Mouse (Mus musculus) left cerebral cortex, adult 8-10 months (tissue): ENCODE results near the gene Tomm6. TPM values are rescaled to one million over a fixed set of nuclear protein-coding genes. Genes with fewer than 3 reads are reported as not detected.
A peak's percentile ranks its signal among the peaks of the same experiment; 100 is the strongest.

Experiments
- DNase-seq, 2 experiments: peaks; one replicate each; pipeline ENCODE4 v3.0.0; 2022; ENCODE audit warnings: low spot score in 2 of 2
- total RNA-seq, 4 experiments: library from RNA; stranded (reverse); gene quantifications; 2 replicates each; pipeline ENCODE4 v1.2.4; 2022

The Tomm6 gene
- total RNA-seq, result 100 to 1,000 TPM; 191 to 212 (median 201) TPM

DNA sequence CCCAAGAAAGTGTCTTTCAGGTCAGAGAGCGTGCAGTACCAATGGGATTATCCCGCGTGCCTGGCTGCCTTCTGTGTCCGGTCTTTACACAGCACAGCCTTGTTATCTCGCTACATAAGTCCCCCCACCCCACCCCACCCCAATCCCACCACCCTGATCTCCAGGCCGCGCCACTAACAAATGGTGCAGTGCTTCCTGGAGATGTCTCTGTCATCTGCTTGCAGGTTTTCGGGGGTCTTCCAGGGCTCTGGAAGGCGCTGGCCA, at the start of gene Tomm6:
Tomm6 (minus strand) TSS at position 43 of the 264 bp plus-strand sequence.
- DNase-seq, result no peak

DNA sequence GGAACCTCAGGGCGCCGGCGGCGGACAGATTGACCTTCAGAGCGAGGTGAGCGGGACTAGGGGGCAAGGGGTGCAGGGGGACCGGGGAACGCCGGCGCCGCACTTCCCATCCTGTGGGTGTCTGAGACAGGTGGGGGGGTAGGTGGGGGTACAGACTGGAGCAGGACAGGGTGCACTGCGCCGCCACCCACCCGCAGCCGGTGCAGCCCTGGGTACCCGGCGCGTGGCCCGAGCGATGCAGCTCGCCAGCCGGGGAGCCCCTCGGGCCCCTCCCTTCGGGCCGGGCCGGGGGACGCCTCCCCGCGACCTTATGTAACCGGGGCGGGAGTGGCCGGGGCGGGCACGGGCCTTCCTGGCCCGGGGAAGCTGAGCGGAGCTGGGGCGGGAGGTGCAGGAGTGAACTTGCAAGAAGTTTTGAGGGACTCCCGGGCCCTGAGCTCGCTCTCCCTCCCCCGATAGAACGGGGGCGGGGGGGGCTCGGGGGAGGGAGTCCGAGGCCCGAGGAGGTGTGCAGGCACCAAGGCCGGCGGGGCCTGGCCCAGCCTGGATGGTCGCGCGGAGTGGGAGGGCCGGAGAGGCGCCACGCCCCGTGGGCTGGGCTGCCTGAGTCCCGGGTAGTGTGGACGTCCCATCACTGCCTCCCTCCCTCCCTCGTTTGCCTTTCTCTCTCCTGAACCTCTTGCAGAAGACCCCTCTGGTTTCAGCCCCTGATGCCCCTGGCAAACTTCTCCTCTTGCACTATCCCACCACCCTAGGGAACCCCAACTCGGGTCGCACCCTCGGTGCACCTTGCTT, 49.3 kb upstream of the Tomm6 start:
- DNase-seq, result peak; percentile 34 to 84

DNA sequence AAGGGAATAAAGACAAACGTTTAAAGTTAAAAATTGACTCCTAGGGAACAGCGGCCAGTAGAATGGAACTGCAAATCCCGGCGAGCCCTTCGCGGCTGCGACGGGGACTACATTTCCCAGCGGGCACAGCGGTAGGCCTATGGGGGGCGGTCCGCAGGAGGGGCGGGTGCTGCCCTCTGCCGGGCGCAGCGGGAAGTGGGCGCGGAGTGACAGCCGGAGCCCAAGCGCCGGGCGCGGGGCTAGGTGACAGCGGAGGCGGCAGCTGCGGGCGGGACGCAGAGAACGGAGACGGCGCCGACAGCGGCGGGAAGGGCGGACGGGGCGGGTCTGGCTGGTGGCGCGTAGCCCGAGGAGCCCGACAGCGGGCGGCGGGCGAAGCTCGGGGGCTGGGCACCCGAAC, 48.7 kb upstream of the Tomm6 start, which contains the start of gene Tfeb:
Tfeb (plus strand) TSS at position 175 of the 400 bp plus-strand sequence.
- peak; percentile 89 to 95 for DNase-seq

DNA sequence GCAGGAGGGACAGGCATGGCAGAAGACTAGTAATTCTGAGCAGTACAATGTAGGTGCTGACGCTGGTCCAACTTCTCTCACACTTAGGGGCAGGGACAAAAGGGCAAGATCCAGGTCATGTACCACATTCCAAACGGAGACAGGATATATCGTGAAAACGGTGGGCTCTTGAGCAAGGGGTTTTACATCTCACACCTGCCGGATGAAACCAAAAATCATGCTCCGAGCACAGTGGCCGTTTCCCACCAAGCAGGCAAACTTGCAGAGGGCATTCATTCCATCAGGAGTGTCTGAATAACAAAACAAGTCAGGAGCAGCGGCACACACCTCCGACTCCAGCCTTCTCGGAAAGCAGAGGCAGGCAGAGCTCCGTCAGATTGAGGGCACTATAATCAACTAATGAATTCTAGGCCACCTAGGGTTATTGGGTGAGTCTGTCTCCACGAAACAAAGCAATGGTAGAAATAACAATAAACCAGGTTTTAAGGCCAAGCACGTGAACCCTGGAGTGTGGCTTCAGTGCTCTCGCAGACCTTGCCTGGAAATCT, 47.4 kb upstream of the Tomm6 start:
- no peak for DNase-seq

DNA sequence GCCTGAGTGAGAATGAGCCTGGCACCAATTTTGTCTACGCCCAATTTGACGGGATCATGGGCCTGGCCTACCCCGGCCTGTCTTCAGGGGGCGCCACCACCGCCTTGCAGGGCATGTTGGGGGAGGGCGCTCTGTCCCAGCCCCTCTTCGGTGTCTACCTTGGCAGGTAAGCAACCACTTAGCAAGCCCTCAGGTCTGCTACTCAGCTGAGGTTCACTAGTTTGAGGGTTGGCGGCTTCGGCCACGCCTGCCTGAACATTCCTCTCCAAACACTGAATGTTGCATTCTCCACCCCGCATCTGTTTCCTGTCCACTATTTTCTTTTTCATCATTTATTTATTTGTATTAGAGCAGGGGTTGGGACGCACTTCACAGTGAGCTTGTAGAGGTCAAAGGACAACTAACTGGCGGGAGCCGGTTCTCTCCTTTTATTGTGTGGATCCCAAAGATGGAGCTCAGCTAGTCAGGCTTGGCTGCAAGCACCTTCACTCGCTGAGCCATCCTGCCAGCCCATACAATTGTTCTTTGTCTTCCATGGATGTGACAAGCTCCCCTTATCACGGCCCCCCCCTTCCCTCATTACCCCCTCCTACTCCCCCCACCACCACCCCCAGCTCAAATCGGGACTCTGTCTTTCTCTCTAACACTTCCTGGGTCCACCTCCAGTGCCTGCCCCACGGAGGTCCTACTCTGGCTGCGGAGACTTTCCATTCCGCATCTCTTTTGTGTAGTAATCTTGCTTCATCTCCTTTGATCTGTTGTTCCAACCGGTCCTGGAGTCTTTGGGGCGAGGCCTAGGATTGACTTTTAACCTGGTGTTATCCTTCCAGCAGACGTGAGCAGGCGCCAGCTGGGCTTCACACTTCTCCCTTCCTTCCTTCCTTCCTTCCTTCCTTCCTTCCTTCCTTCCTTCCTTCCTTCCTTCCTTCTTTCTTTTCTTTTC, 42.7 kb upstream of the Tomm6 start:
- no peak for DNase-seq

DNA sequence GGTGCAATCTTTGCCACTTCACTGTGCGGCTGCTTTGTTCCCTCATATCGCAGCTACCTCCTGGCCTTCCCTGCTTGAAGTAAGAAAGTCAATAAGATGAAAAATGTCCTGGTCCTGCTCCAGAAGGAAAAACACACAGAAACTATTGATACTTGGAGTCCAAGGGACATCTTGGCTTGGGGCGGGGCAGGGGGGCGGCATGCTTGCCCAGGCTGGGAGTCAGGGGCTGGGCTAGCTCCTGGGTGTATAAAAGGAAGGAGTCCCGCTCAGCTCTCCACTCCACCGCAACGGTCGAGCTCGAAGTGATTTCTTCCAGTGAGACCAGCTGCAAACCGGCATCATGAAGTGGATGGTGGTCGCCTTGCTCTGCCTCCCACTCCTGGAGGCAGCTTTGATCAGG, 38.4 kb upstream of the Tomm6 start, which contains the start of gene Pgc:
Pgc (plus strand) TSS at position 277 of the 400 bp plus-strand sequence.
- DNase-seq, result no peak

DNA sequence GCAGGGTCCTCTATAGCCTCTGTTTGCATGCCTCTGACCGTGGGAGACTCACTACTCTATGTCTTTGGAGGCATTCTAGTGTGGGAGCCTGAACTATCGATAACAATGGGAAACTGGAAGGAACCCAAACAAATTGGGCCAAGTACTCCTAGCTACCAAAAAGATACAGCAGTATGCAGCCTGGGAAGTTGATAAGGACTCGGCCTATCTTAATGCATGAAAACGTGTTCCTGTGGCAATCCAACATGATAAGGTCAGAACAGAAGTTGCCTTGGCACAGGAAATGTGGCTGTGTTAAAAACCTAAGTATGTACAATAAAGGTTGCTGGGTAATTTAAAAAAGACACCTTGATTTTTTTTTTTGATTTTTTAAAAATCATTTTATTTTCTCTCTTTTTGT, 33.0 kb upstream of the Tomm6 start:
- no peak for DNase-seq

DNA sequence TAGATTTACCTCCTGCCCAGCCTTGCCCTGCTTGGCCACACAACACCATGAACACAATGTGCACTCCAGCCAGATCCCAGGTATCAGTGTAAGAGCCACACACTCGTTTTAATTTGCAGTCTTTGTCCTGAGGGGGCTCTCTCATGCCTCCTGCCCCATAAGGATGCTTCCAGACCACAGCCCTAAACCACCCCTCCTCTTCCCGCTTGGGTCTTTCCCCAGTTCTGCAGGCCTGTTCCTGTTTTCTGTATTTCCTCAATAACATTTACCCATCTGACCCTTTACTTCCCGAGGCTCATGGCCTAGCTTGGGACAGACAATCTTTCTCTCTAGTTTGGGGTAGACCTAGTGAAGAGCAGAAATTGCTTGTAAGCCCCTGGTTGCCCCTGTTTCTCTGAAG, 26.9 kb upstream of the Tomm6 start:
- DNase-seq, result no peak

DNA sequence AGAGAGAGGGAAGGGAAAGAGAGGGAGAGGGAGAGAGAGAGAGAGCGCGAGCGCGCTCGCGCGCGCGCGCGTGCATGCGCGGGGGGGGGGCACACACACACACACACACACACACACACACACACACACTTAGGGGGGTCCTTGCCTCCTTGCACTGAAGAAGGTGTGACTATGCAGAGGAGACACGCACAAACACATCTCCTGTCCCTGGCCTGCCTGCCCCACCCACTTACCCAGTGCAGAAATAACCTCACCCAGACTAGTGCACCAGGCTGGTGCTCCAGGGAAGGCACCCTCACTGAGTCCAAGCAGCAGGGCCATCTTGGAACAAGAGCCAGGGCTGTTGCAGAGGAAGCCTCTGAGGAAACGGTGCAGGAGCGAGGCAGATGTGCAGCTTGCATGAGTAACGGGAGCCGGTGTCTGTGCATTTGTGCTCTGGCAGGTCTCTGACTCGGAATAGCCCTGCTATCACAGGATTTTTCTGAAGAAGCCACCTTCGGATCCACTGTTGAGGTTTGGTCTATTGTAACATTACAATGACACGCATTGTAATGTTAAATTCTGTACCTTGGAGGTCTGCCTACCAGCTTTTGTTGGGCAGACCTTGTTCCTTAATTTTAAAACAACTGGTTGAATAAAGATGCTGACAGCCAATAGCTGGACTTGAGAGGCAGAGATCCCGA, 24.8 kb upstream of the Tomm6 start:
- no peak for DNase-seq

DNA sequence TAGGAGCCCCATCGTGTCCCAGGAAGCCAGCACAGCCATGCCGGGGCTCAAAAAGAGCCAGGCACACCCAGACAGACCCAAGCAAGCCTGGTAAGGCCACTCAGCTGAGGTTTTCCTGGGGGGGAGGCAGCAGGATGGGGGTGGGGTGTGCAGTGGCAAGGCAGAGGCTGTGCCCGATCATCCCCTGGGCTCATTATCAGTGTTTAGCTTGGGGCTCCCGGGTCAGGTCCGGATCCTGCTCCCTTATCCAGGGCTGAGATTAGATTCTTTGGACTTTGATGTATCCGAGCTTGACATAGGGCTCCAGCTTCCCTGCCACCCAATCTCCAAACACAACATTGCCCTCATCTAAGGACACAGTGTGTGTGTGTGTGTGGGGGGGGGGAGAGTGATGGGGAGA, 23.7 kb upstream of the Tomm6 start:
- DNase-seq, result no peak

DNA sequence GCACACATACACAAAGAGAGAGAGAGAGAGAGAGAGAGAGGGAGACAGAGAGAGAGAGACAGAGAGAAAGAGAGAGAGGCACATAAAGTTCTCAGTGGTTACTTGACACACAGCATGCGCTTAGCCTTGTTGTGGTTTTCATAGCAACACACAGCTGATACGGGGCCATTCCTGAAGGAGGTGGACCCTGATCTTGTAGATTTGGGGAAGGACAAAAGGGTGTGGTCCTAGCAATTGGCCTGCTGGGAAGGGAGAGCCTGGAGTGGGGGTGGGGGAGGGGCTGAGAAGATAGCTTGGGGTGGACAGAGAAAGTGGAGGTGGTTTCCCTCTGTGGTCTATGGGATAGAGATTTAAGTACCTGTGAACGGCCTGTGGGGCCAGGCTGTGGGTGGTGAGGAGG, 21.9 kb upstream of the Tomm6 start:
- no peak for DNase-seq

DNA sequence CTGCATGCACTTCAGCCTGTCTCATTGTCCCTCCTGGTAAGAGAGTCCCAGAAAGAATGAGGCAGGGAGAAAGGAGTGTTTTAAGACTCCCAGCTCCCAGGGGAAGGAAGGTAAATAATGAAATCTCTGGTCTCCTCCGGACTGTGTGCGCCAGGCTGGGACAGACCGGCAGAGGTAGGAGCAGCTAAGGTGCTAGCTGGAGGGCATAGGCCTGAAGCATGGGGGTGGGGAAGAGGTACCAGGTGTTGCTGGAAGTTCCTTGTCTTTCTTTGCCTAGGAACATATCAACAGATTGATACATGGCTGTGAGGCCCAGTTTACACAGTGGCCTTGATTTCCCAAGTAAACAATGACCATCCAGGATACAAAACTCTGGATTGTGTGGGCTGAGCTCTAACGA, 20.8 kb upstream of the Tomm6 start:
- no peak for DNase-seq

DNA sequence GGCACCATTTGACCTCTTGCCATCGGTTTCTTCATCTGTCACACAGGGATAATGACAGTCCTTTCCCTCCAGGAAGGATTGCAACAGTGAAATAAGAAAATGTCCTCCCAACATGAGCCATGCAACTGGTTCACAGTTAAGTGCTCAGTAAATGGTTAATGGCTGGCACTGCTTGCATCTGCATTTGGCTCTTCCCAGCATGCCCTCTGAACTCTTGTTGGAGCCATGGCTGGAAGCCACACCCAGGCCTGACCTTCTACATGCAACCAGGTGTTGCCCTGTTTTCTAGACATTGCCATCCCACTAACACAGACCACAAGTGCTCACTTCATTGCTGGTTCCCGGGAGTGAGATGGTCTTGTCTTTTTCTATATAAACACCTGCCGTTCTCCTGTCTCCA, 19.8 kb upstream of the Tomm6 start:
- no peak for DNase-seq

DNA sequence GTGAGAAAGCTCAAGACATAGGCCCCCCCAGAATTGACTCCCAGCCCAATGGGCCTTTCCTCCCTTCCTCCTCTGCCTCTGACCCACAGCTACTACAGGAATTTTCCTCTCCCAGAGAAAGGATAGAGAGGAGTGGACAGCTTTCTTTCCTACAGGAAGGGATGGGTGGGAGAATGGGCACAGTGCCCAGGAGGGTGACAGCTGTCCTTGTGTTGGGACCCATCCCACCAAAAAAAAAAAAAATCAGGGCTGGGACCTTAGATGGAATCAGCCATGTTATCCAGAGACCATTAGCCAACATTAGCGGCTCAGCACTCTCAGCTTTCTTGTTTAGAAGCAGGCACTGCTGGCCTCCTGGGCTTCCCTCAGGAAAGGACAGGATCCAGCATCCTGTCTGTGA, 18.0 kb upstream of the Tomm6 start:
- DNase-seq, result no peak

DNA sequence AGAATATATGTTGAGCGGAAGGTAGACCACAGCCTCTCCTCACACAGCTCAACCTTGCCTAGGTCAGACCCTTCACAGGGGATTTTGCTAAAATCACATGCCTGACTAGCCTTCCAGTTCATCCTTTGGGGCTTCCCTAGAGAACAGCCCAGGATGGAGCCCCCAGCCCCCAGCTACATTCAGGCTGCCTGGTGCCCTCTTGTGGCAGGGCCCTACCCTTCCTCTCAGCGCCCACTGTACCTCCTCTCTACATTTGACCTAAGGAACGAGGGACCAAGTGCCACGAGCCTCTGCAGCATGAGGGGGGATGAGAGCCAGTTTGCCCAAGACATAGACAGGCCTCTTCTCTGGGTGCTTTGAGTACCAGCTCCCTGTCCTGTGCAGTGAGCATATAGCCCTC, 16.5 kb upstream of the Tomm6 start:
- DNase-seq, result no peak

DNA sequence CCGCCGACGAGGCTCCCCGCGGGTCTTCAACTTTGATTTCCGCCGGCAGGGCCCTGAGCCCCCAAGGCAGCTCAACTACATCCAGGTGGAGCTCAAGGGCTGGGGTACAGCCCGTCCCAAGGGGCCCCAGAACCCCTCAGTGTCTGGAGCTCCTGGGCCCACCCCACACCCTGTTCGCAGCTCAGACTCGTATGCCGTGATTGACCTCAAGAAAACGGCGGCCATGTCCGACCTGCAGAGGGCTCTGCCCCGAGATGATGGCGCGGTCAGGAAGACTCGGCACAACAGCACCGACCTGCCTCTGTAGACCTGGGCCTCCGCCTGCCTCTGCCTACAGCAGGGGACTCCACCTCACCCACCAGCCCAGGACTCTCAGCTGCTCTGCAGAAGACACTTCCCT, 15.4 kb upstream of the Tomm6 start:
- no peak for DNase-seq

DNA sequence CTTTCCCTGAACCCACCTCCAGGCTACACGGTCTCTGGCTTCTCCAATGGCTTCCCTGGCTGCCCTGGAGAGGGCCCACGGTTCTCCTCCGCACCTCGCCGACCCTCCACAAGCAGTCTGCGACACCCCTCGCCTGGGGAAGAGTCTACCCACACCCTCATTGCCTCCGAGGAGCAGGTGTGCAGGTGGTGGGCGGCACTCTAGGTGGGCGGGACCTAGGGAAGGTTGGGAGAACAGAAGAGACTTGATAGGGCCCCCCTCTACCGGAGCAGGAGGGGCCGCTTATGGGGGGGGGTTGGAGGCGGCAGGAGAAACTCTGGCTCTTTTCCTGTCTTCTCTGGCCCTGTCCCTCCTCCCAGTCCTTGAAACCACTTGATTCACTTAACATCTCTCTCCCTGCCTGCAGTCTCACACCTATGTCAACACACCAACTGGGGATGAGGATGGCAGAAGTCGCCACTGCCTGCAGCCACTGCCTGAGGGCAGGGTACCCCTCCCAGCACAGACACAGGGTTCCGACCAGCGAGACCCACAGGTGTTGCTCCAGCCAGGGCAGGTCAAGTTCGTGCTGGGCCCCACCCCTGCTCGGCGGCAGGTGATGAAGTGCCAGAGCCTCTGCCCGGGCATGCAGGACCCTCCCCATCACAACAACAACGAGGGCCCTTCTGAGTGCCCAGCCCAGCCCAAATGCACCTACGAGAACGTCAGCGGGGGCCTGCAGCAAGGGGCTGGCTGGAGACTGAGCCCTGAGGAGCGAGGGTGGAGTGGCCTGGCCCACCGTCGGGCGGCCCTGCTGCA, 14.6 kb upstream of the Tomm6 start:
- no peak for DNase-seq

DNA sequence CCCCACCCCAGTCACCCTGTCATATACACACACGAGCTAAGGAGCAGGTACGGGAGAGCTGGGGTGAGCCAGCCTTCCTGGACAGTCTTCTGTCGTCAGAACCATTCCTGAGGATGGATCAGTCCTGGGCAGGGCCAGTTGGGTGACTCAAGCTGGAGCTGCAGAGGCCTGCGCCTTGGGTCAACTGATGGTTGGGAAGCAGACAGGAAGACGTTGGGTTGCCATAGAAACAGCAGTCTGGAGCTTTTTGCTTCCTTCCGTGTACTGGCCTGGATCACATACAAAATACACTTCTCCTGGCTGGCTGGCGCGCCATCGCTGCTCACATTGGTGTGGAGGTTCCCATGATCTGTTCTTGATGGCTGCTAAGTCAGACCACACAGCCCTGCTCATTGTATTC, 13.6 kb upstream of the Tomm6 start:
- no peak for DNase-seq

DNA sequence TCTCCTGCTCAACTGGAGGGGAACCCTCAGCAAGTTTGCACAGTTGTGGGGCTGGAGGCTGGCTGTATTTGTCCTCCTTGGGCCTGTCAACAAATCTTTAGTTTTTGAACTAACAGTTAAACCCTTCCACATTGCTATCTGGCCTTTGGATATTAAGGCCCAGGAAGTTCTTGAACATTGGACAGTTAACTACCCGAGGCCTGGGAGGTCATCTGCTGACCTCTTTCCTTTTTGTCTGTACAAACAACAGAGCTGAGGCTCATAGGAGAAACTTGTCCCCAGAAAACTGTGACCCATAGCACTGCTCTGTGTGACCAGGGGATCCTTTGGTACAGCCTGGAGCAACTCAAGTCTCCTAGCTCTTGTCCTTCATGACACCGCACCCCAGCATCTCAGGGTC, 10.9 kb upstream of the Tomm6 start:
- DNase-seq, result no peak

DNA sequence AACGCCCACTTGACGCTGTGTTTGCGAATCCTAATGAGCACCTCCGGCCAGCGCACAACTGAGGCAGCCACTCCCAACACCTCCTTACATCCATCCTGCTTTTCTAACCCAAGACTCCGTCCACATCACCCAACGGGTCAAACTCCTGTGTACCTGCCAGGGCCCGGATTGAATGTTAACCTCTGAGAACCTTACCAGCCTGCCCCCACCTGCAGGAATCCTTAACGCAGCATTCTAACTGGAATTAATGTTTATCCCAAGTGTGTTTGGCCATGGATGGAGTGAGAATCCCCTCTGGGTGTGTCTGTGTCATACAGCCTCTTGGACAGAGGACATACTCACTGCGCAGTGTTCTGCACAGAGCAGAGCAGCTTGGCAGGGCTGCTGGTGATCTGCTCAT, 10.0 kb upstream of the Tomm6 start:
- DNase-seq, result no peak

DNA sequence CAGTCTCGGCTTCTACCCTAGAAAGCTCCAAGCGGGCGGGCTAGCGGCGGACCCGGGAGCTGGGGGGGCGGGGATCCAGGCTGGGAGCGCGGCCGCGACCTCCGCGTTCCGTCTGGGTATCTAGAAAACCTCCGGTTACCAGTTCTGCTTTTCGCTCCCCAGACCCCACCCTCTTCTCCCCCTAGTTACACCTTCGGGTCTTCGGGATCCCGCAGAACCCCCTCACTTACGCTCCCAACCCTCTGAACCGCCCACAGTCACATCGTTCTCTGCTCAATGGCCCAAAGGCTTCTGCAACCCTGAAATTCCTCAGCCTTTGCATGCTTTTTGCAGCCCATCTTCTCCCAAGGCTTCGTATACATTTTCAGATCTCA, 7.1 kb upstream of the Tomm6 start:
- DNase-seq, result no peak
